Mouse (Mus musculus) cerebellum, adult 9-10 months (tissue): ENCODE data around the gene Tenm3.

Experiments
- DNase-seq: peaks from one replicate; pipeline ENCODE4 v3.0.0; 2022

Gene Tenm3

DNA sequence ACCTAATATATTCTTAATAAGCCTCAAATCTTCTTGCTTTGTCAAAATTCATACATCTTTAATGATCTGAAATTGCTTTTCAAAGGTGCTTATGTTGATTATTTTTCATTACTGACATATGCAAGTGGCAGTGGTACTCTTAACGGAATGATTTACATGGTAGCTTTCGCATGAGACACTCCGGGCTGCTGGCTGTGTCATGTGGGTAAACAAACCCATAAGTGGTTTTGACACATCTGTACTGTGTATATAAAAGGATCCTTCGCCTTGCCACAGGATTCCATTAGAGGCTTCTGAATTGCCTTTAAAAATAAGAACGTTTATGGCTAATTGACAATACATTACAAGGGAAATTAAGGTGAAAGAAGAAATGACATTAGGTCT, 529.8 kb downstream of the Tenm3 start:
- DNase-seq = no peak

DNA sequence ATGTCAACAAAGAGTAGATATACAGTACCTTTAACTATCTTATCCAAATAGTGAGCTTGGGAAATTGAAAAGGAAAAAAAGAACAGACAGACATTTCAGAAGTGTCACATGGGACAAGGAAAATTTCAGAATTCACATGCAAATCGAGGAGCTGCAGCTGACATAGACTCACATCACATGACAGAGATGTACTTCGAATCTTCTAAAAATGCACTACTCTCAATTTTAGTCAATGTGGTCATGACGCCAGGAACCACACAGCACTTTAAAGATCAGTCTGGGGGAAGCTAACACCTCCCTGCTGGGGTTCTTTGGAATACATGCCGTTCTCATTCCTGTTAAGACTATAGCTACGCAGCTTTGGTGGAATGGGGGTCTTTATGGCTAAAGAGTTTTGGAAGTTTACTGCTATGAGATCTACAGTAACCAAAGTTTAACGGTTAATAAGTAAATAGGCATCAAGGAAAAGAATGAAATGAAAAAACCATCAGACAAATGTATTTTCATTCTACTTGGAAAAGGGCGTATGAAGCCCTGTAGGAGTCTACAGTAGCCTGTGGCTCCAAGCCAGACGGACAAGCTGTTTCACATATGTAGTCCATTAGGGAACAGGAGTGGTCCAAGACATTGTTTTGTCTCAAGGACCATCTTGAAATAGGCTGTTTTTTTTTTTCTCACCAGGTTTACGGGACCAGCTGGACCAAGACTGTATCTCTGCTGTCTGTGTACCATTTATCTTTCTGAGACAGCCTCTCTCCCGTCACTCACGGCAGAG, 530.4 kb downstream of the Tenm3 start:
- no peak for DNase-seq

DNA sequence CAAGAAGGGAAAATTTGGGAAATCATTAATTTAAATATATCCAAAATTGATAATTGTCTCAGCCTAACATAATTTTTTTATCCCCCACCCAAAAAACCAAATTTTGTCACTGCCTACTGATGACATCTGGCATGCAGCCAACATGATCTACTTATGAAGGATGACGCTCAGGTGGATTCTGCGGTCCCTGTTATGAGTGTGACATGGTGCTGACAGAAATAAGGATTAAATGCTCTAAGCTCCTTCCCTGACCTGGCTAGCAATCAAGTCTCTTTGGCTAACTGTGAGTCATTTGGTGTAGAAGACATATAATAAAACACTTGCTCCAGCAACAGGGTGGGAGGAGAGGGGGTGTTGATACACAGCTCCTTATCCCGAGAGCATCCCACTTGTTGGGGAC, 532.0 kb downstream of the Tenm3 start:
- DNase-seq = no peak

DNA sequence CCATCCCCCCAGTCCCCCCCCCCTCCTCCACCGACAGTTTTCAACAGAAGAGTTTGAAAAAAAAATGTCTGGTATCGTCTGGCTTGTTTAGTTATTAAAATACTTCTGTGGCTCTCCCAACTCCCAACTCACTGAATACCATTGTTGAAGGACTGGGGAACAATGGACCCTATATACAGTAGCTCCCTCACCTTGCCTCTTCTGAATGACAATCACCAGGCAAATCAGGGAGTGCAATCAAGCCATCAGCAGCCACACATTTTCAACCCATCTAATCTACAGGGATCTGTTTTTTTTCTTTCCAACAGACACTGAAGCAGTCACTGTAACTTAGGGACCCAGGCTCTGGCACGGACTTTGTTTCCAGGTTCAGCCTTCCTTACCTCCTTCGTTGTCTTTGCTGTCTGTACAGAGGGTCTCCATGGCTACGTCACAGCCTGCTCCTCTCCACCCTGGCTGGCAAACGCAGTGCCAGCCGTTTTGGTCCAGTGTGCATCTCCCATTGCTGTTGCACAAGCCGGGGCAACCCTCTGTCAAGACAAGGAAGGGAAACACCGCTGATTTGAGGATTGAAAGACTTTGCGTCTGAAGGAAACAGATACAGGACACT, 533.4 kb downstream of the Tenm3 start:
- no peak for DNase-seq

DNA sequence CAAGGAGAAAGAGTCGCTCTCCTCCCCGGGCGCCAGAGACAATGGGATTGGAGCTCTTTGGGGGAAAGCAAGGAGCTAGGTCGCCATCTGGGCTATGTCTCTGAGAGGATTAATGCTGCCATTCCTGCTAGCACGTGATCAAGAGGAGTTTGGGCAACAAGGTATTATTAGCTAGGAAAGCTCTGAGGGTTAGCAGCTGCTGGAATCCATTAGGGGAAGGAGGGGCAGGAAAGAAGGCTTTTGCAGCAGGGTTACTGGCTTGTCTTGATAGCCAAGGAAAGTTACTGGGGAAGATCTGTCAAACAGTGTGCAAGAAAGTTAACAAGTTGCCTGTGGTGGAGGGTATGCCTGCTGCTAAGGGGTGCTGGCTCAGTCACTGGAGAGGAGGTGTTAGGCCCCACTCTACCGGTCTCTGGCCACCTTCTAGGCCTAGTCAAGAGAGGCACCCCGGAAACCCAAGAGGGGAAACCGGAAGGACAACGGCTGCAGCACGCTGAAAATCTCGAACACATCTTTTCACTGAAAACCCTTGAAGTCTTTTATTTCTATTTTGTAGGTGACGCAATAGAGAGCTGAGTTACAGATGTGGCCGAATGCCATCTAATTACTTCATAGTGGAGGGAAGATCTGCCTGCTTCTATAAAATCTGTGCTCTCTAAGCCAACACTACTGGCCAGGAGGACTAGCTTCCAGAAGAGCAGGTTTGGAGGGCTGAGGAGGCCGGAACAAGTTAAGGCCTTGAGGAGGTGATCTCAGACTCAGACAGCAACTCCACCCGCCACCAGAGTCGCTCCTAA, 534.4 kb downstream of the Tenm3 start:
- no peak for DNase-seq

DNA sequence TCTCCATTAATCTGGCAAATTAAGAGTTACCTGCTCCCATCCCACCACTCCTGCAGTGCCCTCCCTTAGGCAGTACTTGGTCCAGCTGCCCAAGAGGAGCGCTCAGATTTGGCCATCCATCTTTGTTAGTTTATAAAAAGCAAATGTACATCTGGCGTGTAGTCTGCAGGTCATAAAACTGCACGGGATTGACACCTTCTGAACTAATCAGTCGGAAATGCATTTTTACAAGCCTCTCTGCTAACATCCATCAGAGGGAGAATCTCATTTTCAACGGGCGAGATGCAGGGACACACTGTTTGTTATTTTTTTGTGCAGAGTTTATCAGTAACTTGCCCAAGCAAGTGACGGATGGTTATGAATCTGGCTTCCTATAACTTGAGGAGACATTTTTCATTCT, 539.5 kb downstream of the Tenm3 start:
- DNase-seq = no peak

DNA sequence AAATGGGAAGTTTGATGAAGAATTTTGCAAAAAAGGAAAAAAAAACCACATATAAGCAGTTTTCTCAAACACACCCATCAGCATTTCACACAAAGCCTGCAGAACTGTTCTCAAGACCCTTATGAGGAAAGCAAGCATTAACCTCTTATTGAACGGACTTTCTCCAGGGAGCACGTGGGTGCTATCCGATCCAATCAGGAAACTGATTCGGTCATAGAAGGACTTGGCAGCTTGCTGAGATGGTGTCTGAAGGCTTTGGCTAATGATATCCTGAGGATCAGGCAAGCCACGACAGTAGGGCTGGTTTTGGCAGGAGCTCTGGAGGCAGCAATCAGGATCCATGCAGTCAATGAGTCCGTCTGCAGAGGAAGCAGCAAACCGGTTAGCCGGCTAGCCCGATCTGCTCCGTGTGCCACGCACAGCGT, 543.1 kb downstream of the Tenm3 start:
- DNase-seq = peak; percentile 5

DNA sequence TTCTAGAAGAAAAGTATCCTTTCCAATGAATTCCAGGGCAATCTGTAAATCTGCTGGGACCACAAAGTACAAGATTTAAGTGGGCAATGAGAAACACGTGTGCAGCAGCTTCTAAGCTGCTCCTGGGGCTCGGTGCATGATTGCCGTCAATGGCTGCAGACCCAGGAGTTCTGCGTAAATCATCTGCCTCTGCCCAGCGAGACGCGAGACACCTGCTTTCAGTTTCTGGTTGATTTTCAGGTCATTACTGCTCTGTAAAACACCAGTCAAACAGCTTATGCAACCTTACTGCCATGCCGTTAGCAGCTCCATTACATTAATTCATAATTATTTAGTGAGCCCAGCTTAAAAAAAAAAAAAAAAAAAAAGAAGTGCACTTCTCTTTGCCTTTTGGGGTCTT, 543.7 kb downstream of the Tenm3 start:
- DNase-seq = no peak

DNA sequence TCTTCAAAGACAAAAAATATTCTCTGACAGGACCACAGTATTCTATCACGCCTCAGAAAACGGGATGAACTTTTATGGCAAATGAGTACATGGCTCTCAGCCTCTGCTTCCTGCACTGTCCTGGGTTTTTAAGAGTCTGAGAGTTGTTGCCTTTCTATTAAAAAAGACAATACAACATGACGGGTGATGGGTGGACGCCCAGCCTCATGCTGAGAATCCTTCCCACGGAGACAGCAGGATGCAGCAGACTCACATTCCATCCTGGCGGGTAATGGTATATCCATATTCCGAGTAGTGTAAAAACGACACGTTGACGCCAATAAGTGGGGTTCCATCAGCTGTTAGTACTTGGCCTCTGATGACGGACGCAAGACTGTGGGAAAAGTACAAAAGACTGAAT, 544.4 kb downstream of the Tenm3 start:
- no peak for DNase-seq

DNA sequence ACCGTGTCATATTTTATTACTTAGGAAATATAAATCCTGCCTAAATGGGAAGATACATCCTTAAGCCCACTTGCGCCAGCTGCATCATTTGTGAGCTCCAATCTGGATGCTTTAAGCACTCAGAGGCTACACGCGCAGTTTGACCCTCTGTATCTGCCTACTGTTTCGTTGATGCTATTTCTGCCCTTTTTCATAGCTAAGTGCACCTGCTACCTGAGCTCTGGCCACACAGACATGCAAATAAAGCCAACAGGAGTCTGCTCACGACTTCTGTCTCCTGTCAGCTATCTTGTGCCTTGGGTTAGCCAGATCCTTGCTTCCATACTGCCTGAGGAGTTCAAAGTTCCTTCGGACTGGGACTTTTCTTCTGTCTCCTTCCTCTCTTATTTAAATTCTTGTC, 547.4 kb downstream of the Tenm3 start:
- no peak for DNase-seq

DNA sequence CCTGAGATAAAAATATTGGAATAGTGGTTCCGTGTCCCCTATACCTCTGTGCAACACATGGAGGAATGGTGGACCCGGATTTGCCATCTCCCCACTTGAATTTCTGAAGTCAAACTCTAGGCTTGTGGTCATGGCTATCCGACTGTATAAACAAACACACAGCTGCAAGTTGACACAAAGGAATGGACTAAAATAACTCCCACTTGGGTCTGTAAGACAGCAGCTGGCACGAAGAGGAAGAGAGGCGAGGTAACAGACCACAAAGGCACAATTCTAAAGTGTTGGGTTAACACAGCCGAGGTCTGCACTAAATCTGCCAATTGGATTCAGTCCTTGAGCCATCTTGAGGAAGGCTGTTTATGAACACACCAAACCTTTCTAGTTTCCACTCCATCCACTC, 548.2 kb downstream of the Tenm3 start:
- no peak for DNase-seq

DNA sequence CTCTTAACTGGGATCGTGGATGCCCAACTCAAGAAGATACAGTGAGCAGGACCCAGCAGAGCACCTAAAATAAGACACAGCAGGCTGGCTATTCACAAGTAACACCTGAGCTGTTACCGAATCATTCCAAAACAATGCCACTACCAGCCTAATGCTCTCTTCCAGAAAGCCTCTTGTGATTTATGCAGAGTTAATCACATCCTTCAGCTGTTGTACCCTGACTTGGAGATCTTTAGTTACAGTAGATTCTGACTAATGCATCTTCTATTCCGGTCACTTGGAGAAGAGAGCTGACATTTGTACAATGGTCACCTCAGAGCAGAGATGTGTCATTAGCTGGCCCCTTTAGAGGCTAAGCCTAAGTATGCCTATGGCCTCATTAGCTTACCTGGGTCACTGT, 550.0 kb downstream of the Tenm3 start:
- no peak for DNase-seq

DNA sequence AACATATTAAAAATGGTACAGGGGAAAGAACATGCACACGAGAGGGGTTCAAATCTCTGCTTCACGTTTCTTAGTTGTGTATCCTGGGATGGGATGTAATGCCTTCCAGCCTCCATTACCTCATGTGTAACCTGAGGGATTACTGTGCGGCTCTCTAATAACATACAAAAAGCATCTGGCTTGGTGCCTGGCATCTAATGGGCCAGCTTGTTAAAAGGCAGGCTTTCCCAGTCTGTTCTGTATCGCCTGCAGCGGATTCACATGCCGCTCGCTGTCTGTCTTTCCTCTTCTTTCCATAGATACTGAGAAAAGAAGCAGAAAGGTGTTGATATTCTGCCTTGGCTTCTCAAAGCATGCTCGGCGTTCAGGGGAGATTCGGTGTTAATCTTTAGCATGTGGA, 558.3 kb downstream of the Tenm3 start:
- DNase-seq = no peak

DNA sequence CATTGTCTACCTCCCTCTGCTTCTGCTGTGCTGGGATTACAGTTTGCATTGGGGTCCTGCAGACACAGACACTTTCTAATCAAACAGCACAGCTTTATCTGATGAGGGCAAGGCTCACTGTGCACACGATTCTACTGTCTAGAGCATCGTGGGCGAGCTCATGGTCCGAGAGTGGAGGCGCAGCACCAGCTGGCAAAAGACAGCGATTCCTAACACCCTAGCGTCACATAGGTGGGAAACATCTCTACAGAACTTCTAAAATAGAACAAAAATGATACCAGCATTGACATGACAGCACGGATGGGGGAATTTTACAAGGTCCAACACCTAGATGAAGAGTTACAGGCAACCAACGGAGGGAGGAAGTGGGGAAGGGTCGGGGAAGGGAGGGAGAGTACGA, 561.9 kb downstream of the Tenm3 start:
- no peak for DNase-seq

DNA sequence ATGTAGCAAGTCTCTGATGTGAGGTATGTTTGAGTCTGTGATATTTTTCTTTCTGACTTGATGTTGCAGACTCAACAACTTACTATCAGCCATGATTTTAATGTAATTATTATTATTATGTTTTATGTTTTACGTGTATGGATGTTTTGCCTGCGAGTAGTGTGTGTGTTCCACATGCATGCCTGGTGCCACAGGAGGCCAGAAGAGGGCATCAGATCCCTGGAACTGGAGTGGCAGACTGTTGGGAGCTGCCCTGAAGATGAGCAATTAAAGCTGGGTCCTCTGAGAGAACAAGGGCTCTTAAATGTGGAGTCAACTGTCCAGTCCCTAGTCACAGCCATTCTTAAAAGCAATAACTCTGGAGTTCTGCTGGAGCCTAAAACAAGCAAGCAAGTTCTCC, 564.4 kb downstream of the Tenm3 start:
- no peak for DNase-seq

DNA sequence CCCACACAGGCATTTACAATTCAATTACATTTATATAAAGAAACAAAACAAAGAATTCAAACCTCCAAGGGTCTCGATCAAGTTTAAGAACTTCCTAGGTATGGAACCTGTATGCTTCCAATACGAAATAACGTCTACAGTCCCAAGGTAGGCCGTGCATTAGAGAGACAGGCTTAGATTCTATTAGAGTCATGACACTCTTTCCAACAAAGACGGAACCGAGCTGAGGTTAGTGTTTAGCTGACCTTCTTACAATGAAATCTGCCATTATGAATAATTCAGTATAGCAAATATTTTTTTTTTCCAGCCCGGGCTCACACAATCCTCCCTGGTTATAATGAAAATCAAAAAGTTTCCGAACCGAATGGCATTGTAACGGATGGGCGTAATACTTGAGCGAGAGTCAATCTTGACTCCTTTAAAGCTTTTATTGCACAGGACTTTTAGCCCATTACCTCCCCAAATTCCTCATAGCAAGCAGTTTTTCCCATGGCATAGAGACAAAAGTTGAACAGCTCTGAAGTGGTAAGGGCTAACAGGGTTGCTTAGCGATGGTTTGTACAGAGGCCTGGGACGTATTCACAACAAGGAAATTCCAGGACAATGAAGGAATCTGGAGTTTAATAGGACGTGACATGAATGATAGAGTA, 565.6 kb downstream of the Tenm3 start:
- DNase-seq = no peak

DNA sequence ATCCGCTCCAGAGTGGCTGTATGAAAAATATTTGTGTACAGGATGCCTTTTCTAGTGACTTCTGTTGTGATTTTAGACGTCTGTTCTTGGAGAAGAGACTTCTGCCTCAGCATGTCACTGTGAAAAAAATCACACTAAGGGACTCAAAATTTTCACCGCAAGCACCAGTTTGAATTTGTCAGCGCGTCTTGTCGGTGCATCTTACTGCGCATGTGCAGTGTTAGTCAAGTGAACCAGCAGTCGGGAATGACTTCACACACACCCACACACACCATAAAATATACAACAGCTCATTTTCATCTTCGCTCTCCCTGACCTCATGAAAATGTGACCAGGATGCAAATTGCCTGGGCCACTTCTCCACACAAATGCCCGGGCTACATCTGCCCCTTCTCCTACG, 568.7 kb downstream of the Tenm3 start:
- no peak for DNase-seq

DNA sequence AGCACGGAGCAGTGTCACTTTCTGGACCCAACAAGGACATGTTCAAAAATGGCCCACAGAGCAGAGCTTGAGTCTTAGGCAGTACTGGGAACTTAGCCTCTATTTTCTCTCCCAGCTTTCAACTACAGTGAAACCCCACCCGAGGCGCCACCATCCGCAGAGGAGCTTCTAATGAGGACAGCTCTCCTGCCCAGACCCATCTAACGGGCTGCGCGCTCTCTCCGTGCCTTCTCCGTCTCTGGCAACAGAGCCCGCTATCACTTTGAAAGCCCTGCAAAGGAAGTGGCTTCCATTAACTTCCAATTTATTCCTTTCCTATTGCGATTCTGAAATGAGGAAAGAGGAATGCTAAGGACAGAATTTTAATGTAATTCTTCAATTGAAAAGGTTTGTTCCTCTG, 569.2 kb downstream of the Tenm3 start:
- DNase-seq = no peak

DNA sequence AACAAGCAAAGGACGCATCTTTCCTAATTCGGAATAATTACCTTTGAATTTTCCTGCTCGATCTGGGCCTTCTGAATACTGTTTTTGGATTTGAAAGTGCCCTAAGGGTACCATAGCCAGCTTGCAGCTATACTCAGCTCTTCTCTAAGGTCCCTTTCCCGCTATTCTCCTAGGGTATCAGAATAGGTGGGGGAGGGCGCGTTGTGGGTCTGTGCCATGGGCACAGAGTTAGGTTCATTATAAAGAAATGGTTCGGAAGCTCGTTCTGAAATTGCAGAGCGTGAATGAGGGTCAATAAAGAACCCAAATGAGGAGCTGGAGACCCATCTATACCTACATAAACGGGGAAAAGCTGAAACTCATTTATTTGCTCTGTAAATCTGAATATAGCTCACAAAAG, 575.1 kb downstream of the Tenm3 start:
- DNase-seq = no peak

DNA sequence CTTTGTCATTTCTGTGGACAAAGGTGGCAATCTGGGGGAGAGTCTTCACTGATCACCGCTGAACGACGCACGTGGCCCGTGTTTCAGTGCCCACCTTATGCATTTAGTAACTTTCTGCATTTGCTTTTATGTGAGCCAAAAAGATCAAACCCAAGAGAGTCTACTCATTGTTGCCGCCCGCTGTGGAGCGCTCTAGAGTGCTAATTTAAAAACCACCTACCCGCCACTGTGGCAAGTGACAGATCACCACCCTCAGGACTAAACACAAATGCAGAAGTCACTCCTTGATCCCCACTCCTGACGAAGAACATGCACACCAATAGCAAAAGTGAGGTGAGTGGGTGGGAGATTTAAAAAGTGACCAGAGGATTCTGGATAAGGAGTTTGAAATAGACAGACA, 583.5 kb downstream of the Tenm3 start:
- DNase-seq = no peak

DNA sequence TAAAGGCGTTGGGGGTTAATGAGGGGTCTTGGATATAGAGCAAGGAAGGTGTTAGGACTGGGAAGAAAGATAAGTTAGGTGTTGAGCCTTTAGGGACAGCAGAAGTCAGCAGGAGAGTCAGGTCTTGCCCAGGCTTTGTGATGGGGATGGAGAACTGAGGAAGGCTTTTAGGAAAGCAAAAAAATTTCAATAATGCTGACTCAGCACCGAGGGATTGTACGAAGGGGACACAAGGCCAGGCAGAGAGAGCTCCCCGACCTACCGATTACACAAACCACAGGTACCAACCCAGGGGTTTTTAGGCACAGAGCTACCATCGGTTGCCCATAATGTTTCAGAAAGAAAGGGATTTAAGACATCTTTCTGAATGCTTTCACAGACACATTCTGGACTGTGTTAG, 583.9 kb downstream of the Tenm3 start:
- DNase-seq = no peak

DNA sequence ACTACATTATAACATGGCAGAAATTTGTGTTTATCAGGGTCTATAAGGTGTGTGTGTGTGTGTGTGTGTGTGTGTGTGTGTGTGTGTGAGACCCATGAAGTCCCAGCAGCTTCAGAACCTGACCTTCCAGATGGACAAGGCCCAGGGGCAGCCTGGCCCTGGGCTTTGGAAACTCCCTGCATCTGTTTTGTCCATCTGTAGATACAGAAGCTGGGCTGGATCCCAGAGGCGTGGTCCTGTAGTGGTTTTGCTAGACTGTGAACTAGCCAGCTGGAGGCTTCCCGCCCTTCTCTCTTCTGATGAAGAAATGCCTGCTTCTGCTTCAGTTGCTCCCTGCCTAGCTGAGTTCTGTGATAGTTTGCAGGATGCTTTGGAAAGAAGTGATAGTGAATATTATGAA, 599.9 kb downstream of the Tenm3 start:
- no peak for DNase-seq

DNA sequence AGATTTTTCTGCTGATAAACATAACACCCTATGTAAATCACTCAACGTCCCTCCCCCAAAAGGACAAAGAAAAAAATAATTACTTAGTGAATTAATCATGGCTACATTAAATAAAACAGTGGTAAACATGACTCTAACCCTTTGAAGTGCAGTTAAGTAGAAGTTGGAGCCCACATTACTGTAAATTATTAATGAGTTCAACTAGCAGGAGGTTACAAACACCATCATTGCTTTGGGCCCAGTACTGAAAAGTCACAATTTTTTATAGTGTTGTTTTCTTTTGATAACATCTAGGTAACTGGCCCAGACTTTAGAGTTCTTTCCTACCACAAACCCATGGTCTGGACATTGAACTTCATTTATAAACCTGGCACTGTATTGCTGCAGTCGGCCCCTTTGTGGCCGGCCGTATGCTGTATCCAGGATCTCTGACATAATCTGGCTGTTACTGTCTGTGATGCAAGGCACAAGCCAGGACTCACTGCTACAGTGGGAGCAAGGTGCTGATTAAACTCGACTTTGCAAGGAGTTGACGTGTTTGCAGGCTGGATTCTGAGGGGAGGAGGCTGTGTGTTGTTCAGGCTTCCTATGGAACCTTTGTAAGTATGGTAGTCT, 602.7 kb downstream of the Tenm3 start:
- DNase-seq = no peak
